Mouse (Mus musculus): ENCODE measurements around the gene Klf9. TPM values are rescaled to one million over a fixed set of nuclear protein-coding genes. Genes with fewer than 3 reads are reported as not detected.
A peak's percentile ranks its signal among the peaks of the same experiment; 100 is the strongest.

The Klf9 gene
- polyA plus RNA-seq, 1 experiment from 2014 or later, result 6.6 TPM

DNA sequence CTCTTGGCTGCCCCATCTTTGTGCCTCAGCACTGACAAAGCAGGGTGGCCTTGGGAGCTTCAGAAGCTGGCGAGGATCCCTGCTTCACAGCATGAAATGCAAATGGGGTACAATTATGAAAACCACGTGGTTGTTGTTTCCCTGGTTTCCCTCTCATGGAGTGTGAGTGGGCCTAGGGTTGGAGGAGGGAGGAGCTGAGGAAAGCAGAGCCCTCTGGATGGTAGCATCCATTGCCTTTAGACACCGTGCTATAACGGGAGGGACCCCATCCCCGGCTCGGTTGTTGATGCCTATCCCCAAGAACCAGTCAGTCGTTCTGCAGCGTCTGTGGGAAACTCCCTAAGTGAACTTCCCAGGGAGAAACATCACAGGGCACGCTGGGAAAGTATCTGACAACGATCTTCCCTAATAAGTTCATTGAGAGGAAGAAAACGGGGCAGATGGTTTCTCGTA, 5.4 kb downstream of the Klf9 start:
- H3K27me3 ChIP-seq (ENCODE audit: control insufficient read depth, insufficient read depth, low read depth, low read length), result no peaks in the 10 kb centered on the region
- H3K9ac ChIP-seq (ENCODE audit: low read length), result no peak overlapping the region
- no peaks in the 10 kb centered on the region for H3K9me3 ChIP-seq (ENCODE audit: control insufficient read depth, low read length)
- H3K4me2 ChIP-seq (ENCODE audit: low read depth, low read length), result no peak overlapping the region
- no peak overlapping the region for H3K27ac ChIP-seq (ENCODE audit: low read length)
- WGBS, result 69% methylated on average over 12 of the region's 12 CpGs
- ATAC-seq (ENCODE audit: low read depth), result no peak
- no peaks in the 10 kb centered on the region for H3K36me3 ChIP-seq (ENCODE audit: control insufficient read depth, insufficient read depth, low read length)
- H3K4me3 ChIP-seq (ENCODE audit: low read length), result no peak overlapping the region
- peaks cover 16% of the 10 kb centered on the region for H3K4me1 ChIP-seq (replicated peaks; ENCODE audit: control insufficient read depth, insufficient read depth, low read length)

GRCm38 (mm10) chr19:23147026-23147966, 6.3 kb downstream of the Klf9 start:
- Histone ChIP-seq H3K36me3 (ENCODE audit: control insufficient read depth, insufficient read depth, low read length) (no peaks in the 10 kb centered on the region), H3K9me3 (ENCODE audit: control insufficient read depth, low read length) (no peaks in the 10 kb centered on the region), H3K27me3 (ENCODE audit: control insufficient read depth, insufficient read depth, low read depth, low read length) (no peaks in the 10 kb centered on the region), H3K27ac (ENCODE audit: low read length) (no peak overlapping the region), H3K4me2 (ENCODE audit: low read depth, low read length) (no peak overlapping the region), H3K9ac (ENCODE audit: low read length) (no peak overlapping the region), H3K4me3 (ENCODE audit: low read length) (no peak overlapping the region), H3K4me1 (replicated peaks; ENCODE audit: control insufficient read depth, insufficient read depth, low read length) (peaks cover 21% of the 10 kb centered on the region)
- no peak for ATAC-seq (ENCODE audit: low read depth)
- 80% methylated on average over 15 of the region's 15 CpGs for WGBS

- peak overlapping the region; percentile 27; the same call in 1 of the 2 replicates for H3K27ac ChIP-seq (ENCODE audit: low read length)
- H3K9ac ChIP-seq (ENCODE audit: low read length), result no peak overlapping the region
- H3K27me3 ChIP-seq (ENCODE audit: control insufficient read depth, insufficient read depth, low read depth, low read length), result no peaks in the 10 kb centered on the region
- no peak overlapping the region for H3K4me2 ChIP-seq (ENCODE audit: low read depth, low read length)
- H3K9me3 ChIP-seq (ENCODE audit: control insufficient read depth, low read length), result no peaks in the 10 kb centered on the region
- peaks cover 13% of the 10 kb centered on the region for H3K4me1 ChIP-seq (replicated peaks; ENCODE audit: control insufficient read depth, insufficient read depth, low read length)
- whole genome bisulfite sequencing, result 74% methylated on average over 7 of the region's 7 CpGs
- 0 out of 2 replicates have a peak, but pooled peaks have one; percentile 16 for ATAC-seq (ENCODE audit: low read depth)
- H3K36me3 ChIP-seq (ENCODE audit: control insufficient read depth, insufficient read depth, low read length), result no peaks in the 10 kb centered on the region
- no peak overlapping the region for H3K4me3 ChIP-seq (ENCODE audit: low read length)
These were observed 8.7 kb downstream of the Klf9 start for GRCm38 (mm10) chr19:23149465-23150410.

DNA sequence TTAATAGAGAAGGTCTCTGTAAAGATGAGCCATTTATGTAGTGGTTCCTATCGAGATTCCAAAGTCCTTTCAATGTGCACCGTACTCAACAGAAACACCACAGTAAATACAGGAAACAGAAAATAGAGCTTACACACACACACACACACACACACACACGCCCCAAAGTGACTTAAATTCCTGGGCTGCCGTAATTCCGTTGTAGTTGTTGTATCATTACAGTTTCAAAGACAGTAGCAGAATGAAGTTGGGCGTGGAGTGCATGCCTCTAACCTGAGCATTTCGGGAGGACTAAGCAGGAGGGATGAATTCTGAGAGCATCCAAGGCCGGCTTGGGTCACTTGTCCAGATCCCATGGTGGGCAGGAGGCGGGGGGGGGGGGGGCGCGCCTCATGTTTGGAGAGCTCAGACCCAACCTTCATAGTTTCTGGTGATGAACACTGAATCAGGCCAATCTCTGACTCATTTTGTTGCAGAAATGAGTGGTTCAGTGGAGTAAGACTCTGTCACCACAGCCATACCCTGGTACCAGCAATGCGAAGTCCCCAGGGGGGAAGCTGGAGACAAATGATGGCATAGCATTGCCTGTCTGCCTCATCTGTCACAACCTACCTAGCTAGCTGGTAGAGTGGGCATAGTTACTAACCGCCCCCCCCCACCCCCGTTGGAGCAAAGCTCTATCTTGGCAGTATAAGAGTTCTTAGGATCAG, 9.7 kb downstream of the Klf9 start:
- ATAC-seq (ENCODE audit: low read depth), result no peak
- Histone ChIP-seq H3K4me2 (ENCODE audit: low read depth, low read length) (no peak overlapping the region), H3K4me1 (replicated peaks; ENCODE audit: control insufficient read depth, insufficient read depth, low read length) (peaks cover 11% of the 10 kb centered on the region), H3K27ac (ENCODE audit: low read length) (no peak overlapping the region), H3K9me3 (ENCODE audit: control insufficient read depth, low read length) (no peaks in the 10 kb centered on the region), H3K27me3 (ENCODE audit: control insufficient read depth, insufficient read depth, low read depth, low read length) (no peaks in the 10 kb centered on the region), H3K4me3 (ENCODE audit: low read length) (no peak overlapping the region), H3K36me3 (ENCODE audit: control insufficient read depth, insufficient read depth, low read length) (no peaks in the 10 kb centered on the region), H3K9ac (ENCODE audit: low read length) (no peak overlapping the region)
- WGBS, result 83% methylated on average over 11 of the region's 14 CpGs

GRCm38 (mm10) chr19:23151651-23152070, 10.6 kb downstream of the Klf9 start:
- H3K4me2 ChIP-seq (ENCODE audit: low read depth, low read length), result no peak overlapping the region
- no peaks in the 10 kb centered on the region for H3K36me3 ChIP-seq (ENCODE audit: control insufficient read depth, insufficient read depth, low read length)
- no peaks in the 10 kb centered on the region for H3K27me3 ChIP-seq (ENCODE audit: control insufficient read depth, insufficient read depth, low read depth, low read length)
- ATAC-seq (ENCODE audit: low read depth), result peak; percentile 79
- H3K9me3 ChIP-seq (ENCODE audit: control insufficient read depth, low read length), result no peaks in the 10 kb centered on the region
- 31% methylated on average over 11 of the region's 11 CpGs for WGBS
- no peak overlapping the region for H3K27ac ChIP-seq (ENCODE audit: low read length)
- no peak overlapping the region for H3K4me3 ChIP-seq (ENCODE audit: low read length)
- H3K9ac ChIP-seq (ENCODE audit: low read length), result no peak overlapping the region
- H3K4me1 ChIP-seq (replicated peaks; ENCODE audit: control insufficient read depth, insufficient read depth, low read length), result peaks cover 11% of the 10 kb centered on the region

- H3K9ac ChIP-seq (ENCODE audit: low read length), result no peak overlapping the region
- H3K4me2 ChIP-seq (ENCODE audit: low read depth, low read length), result no peak overlapping the region
- no peaks in the 10 kb centered on the region for H3K27me3 ChIP-seq (ENCODE audit: control insufficient read depth, insufficient read depth, low read depth, low read length)
- H3K4me1 ChIP-seq (replicated peaks; ENCODE audit: control insufficient read depth, insufficient read depth, low read length), result peaks cover 11% of the 10 kb centered on the region
- H3K36me3 ChIP-seq (ENCODE audit: control insufficient read depth, insufficient read depth, low read length), result no peaks in the 10 kb centered on the region
- no peak overlapping the region for H3K4me3 ChIP-seq (ENCODE audit: low read length)
- H3K9me3 ChIP-seq (ENCODE audit: control insufficient read depth, low read length), result no peaks in the 10 kb centered on the region
- H3K27ac ChIP-seq (ENCODE audit: low read length), result no peak overlapping the region
- no peak for ATAC-seq (ENCODE audit: low read depth)
- WGBS, result 17% methylated on average over 4 of the region's 4 CpGs
These were observed 11.2 kb downstream of the Klf9 start for GRCm38 (mm10) chr19:23152201-23152640.

DNA sequence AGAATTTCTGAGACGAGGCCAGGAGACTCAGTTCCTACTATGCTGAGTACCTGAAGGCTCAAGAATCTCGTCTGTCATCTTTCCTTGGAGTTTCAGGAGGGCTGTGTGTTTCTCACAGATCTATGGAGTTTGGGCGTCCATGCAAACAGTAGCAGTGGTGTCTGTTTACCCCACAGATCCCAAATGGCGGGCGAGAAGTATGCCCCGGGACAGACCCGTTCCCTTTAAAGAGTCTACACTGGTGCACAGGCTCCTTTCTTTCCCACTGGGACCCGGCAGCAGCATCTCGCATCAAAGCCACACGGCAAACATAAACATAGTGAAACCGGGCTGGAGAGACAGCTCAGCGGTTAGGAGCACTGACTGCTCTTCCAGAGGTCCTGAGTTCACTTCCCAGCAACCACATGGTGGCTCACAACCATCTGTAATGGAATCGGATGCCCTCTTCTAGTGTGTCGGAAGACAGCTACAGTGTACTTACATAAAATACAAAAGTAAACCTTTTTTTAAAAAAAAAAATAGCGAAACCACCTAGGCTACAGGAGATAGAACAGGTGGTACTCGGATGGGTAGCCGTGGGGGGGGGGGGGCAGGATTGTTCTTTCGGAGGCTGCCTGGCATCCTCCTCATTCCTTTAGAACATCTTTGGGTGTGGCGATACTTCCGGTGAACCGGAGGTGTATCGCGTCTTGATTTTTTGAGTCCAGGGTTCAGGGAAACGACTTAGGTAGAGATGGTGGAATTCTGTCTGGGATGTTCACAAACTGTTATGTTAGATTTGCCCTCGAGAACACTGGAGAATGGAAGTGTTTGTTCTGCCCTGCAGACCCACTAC, 12.0 kb downstream of the Klf9 start:
- H3K9me3 ChIP-seq (ENCODE audit: control insufficient read depth, low read length), result no peaks in the 10 kb centered on the region
- H3K27me3 ChIP-seq (ENCODE audit: control insufficient read depth, insufficient read depth, low read depth, low read length), result no peaks in the 10 kb centered on the region
- H3K4me1 ChIP-seq (replicated peaks; ENCODE audit: control insufficient read depth, insufficient read depth, low read length), result peaks cover 11% of the 10 kb centered on the region
- 54% methylated on average over 25 of the region's 25 CpGs for WGBS
- H3K27ac ChIP-seq (ENCODE audit: low read length), result no peak overlapping the region
- no peak for ATAC-seq (ENCODE audit: low read depth)
- H3K36me3 ChIP-seq (ENCODE audit: control insufficient read depth, insufficient read depth, low read length), result no peaks in the 10 kb centered on the region
- H3K4me2 ChIP-seq (ENCODE audit: low read depth, low read length), result no peak overlapping the region
- H3K9ac ChIP-seq (ENCODE audit: low read length), result no peak overlapping the region
- no peak overlapping the region for H3K4me3 ChIP-seq (ENCODE audit: low read length)

DNA sequence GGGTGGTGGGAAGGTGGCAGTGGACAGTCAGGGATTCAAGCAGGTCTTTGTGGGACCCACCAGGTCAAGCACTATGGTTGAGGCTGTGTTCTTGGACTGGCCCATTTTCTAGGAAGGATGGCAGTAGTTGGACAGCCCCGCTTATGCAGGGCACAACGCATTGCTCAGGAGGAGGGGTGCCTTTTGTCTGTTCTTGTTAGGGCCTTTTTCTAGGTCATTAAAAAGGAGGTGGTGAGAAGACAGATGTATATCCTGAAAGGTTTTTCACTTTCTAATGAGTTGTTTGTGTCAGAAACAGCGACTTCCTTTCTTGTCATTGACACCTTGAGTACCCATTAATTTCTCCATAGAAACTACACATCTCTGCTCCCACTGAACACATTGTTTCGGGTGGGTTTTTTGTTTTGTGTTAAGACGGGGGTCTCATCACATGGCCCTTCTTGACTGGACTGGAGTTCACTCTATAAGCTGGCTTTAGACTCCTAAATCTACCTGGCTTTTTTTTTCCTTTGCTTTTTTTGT, 12.6 kb downstream of the Klf9 start:
- no peak for ATAC-seq (ENCODE audit: low read depth)
- Histone ChIP-seq H3K27ac (ENCODE audit: low read length) (no peak overlapping the region), H3K27me3 (ENCODE audit: control insufficient read depth, insufficient read depth, low read depth, low read length) (no peaks in the 10 kb centered on the region), H3K9ac (ENCODE audit: low read length) (no peak overlapping the region), H3K4me2 (ENCODE audit: low read depth, low read length) (no peak overlapping the region), H3K9me3 (ENCODE audit: control insufficient read depth, low read length) (no peaks in the 10 kb centered on the region), H3K4me1 (replicated peaks; ENCODE audit: control insufficient read depth, insufficient read depth, low read length) (peaks cover 11% of the 10 kb centered on the region), H3K36me3 (ENCODE audit: control insufficient read depth, insufficient read depth, low read length) (no peaks in the 10 kb centered on the region), H3K4me3 (ENCODE audit: low read length) (no peak overlapping the region)
- WGBS, result 73% methylated on average over 5 of the region's 5 CpGs
